9 mouse cellular contexts compared by ENCODE assay signal in the genomic region with DNA sequence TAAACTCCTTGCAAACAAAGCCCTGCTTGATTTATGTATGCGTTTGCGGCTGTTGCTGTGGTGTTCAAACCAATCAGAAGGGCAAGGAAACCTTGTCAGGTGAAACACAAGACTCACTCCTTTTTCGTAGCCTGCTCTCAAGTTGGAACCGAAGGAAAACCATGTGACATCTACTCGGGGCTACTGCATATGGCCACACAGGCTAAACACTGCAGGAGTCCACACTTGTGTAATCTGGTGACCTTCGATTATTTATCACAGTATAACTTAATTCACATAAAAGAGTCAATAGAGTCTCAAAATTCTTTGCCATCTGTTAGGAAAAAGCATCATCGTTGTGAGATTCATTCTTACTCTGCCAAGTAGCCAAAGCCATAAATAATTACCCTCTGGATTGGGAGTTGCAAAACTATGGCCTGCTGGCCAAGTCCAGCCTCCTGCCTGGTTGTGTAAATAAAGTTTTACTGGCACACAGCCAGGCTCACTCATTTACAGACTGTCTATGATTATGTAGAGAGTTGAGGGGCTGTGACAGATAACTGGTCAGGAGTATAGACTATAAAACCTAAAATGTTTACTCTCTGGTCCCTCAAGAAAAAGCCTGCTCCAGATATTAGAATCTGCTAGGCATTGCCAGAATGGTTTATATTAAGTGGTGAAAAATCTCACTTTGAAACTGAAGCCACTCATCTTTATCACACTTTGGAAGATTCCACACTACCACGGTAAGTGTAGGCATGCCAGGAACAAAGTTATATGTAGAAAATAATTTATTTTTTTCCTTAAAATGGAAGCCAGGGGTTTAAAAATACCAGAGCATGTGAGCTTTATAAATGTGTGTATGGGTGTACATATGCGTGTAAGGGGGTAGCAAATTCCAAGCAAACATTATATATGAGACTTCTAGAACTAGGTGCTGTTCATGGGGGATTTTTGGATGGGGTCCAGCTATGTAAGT. TPM values are rescaled to one million over a fixed set of nuclear protein-coding genes. Genes with fewer than 3 reads are reported as not detected.
DNase-seq lines count a peak whose midpoint lies in the region; ATAC-seq lines count a peak whose summit lies in the region.
"Had no signal": no experiment of that assay in that cellular context is flagged by ENCODE, and none has a peak within 500 bp of the region (broad histone marks: within the 10 kb centered on the region; RNA-seq: fewer than 3 reads in every experiment).

No protein-coding gene starts in this region.

- H3K36me3 ChIP-seq in intestine, embryonic 15.5 days = no peaks in the 10 kb centered on the region
- no peaks in the 10 kb centered on the region for H3K36me3 ChIP-seq in midbrain, embryonic 15.5 days (replicated peaks)
- H3K36me3 ChIP-seq: neural tube, embryonic 13.5 days had no signal

- H3K4me2 ChIP-seq in intestine, embryonic 15.5 days (replicated peaks) = no peak overlapping the region
- no peak overlapping the region for H3K4me2 ChIP-seq in midbrain, embryonic 15.5 days
- H3K4me2 ChIP-seq: neural tube, embryonic 13.5 days had no signal

- 41% methylated on average over 9 of the region's 9 CpGs for WGBS in intestine, embryonic 15.5 days
- WGBS in midbrain, embryonic 15.5 days = 83% methylated on average over 9 of the region's 9 CpGs

- H3K27ac ChIP-seq in intestine, embryonic 15.5 days = no peak overlapping the region
- H3K27ac ChIP-seq in midbrain, embryonic 15.5 days = no peak overlapping the region
- H3K27ac ChIP-seq: neural tube, embryonic 13.5 days had no signal

- no peak overlapping the region for H3K9ac ChIP-seq in intestine, embryonic 15.5 days
- H3K9ac ChIP-seq in midbrain, embryonic 15.5 days = no peak overlapping the region
- H3K9ac ChIP-seq: neural tube, embryonic 13.5 days had no signal

- no peaks in the 10 kb centered on the region for H3K9me3 ChIP-seq in intestine, embryonic 15.5 days
- H3K9me3 ChIP-seq in midbrain, embryonic 15.5 days = no peaks in the 10 kb centered on the region
- H3K9me3 ChIP-seq: neural tube, embryonic 13.5 days had no signal

- no peak overlapping the region for H3K4me3 ChIP-seq in intestine, embryonic 15.5 days (replicated peaks)
- no peak overlapping the region for H3K4me3 ChIP-seq in midbrain, embryonic 15.5 days
- H3K4me3 ChIP-seq: neural tube, embryonic 13.5 days had no signal

- peak; percentile 90 for ATAC-seq in intestine, embryonic 15.5 days
- ATAC-seq in midbrain, embryonic 15.5 days (replicated peaks) = no peak

- no peaks in the 10 kb centered on the region for H3K27me3 ChIP-seq in intestine, embryonic 15.5 days (replicated peaks)
- H3K27me3 ChIP-seq in midbrain, embryonic 15.5 days (replicated peaks) = no peaks in the 10 kb centered on the region
- H3K27me3 ChIP-seq: neural tube, embryonic 13.5 days had no signal

- peaks cover 11% of the 10 kb centered on the region for H3K4me1 ChIP-seq in intestine, embryonic 15.5 days (replicated peaks)
- H3K4me1 ChIP-seq in midbrain, embryonic 15.5 days = no peaks in the 10 kb centered on the region

- DNase-seq in gastrocnemius, adult 18-20 months (ENCODE audit: low spot score) = peak; percentile 42
- no peak for DNase-seq in gastrocnemius, postnatal 4 days (ENCODE audit: low spot score in 2 of 2)
- peak; percentile 26 for DNase-seq in Muller cell, postnatal 12 days (ENCODE audit: inconsistent ontology term)
- DNase-seq in lung, adult 18-20 months = peak; percentile 68 to 77
- DNase-seq in layer of hippocampus, adult 18-20 months (ENCODE audit: low spot score in 2 of 2) = no peak
- no peak for DNase-seq in layer of hippocampus, postnatal 36 days

RNA-seq across cellular contexts. Expression of gene Tanc2, which starts 40.3 kb away (rescaled TPM):
- total RNA-seq in gastrocnemius, adult 18-20 months (2021) = 1 to 10 TPM; 7.0 to 7.8 TPM
- total RNA-seq in gastrocnemius, postnatal 4 days (2021) = 10 to 100 TPM; 46.5 to 56.1 TPM
- 8.2 TPM in 2 replicates for polyA plus RNA-seq in intestine, embryonic 15.5 days (2015; fragmentation: Nextera tagmentation; extraction: Ambion mirVana)
- polyA plus RNA-seq in midbrain, embryonic 15.5 days (2015; fragmentation: Nextera tagmentation; extraction: Ambion mirVana) = 45.4 and 52.8 TPM in 2 replicates
- 100 to 1,000 TPM; 145 to 163 TPM for total RNA-seq in layer of hippocampus, adult 18-20 months (2021)
- total RNA-seq in layer of hippocampus, postnatal 36 days (2021) = 100 to 1,000 TPM; 145 to 164 TPM

Comparison
In these comparisons a context has a peak if more than half of its experiments do, and no peak if none do; other contexts are left out.
1. DNase-seq: peak in gastrocnemius, adult 18-20 months (single experiment), Muller cell, postnatal 12 days (single experiment) and lung, adult 18-20 months (2 of 2); none in gastrocnemius, postnatal 4 days (0 of 2), layer of hippocampus, adult 18-20 months (0 of 2) and layer of hippocampus, postnatal 36 days (0 of 2).
2. RNA of gene Tanc2, which starts 40.3 kb away (total RNA-seq): 145 to 164 TPM in layer of hippocampus, postnatal 36 days, 145 to 163 TPM in layer of hippocampus, adult 18-20 months and 46.5 to 56.1 TPM in gastrocnemius, postnatal 4 days; 7.0 to 7.8 TPM in gastrocnemius, adult 18-20 months; every median in the first group is over 4 times any median in the second.